Comparison of ENCODE assay signal across 15 mouse cellular contexts in genomic region chr4:96786610-96787009, GRCm38 (mm10). TPM values are rescaled to one million over a fixed set of nuclear protein-coding genes. Genes with fewer than 3 reads are reported as not detected.
DNase-seq lines count a peak whose midpoint lies in the region; ATAC-seq and TF ChIP-seq lines count a peak whose summit lies in the region.
"Had no signal": no experiment of that assay in that cellular context is flagged by ENCODE, and none has a peak within 500 bp of the region (broad histone marks: within the 10 kb centered on the region; RNA-seq: fewer than 3 reads in every experiment).

No protein-coding gene starts in this region.

- TF ChIP-seq POLR2A in testis, adult 2 months (IDR thresholded peaks at IDR 0.05; ENCODE audit: control insufficient read depth, low read depth, low read length): peak; percentile 64; the same call in 1 of the 2 replicates

- H3K9ac ChIP-seq in intestine, embryonic 14.5 days (ENCODE audit: low read length): no peak overlapping the region
- no peak overlapping the region for H3K9ac ChIP-seq in intestine, postnatal 0 days (ENCODE audit: low read depth, low read length)
- no peak overlapping the region for H3K9ac ChIP-seq in limb, embryonic 12.5 days (replicated peaks)
- H3K9ac ChIP-seq in hindbrain, embryonic 16.5 days (ENCODE audit: low read depth, low read length): no peak overlapping the region
- H3K9ac ChIP-seq: hindbrain, embryonic 15.5 days had no signal

- H3K4me2 ChIP-seq in intestine, embryonic 14.5 days (ENCODE audit: low read length): no peak overlapping the region
- H3K4me2 ChIP-seq in intestine, postnatal 0 days (replicated peaks; ENCODE audit: low read depth): no peak overlapping the region
- H3K4me2 ChIP-seq in limb, embryonic 12.5 days: no peak overlapping the region
- H3K4me2 ChIP-seq in hindbrain, embryonic 16.5 days (ENCODE audit: low read length): no peak overlapping the region
- H3K4me2 ChIP-seq: heart, embryonic 11.5 days; hindbrain, embryonic 15.5 days had no signal

- H3K9me3 ChIP-seq in intestine, embryonic 14.5 days (ENCODE audit: control insufficient read depth, low read length): no peaks in the 10 kb centered on the region
- no peaks in the 10 kb centered on the region for H3K9me3 ChIP-seq in intestine, postnatal 0 days (ENCODE audit: control insufficient read depth)
- no peaks in the 10 kb centered on the region for H3K9me3 ChIP-seq in limb, embryonic 12.5 days
- no peaks in the 10 kb centered on the region for H3K9me3 ChIP-seq in hindbrain, embryonic 16.5 days (ENCODE audit: control insufficient read depth, low read length)
- H3K9me3 ChIP-seq: hindbrain, embryonic 15.5 days had no signal

- no peak overlapping the region for H3K4me3 ChIP-seq in intestine, embryonic 14.5 days (ENCODE audit: low read depth, low read length)
- no peak overlapping the region for H3K4me3 ChIP-seq in intestine, postnatal 0 days (ENCODE audit: low read depth, low read length)
- H3K4me3 ChIP-seq in testis, adult 2 months (ENCODE audit: control insufficient read depth, low read depth, low read length): peak overlapping the region; percentile 81
- H3K4me3 ChIP-seq in limb, embryonic 12.5 days (replicated peaks): no peak overlapping the region
- H3K4me3 ChIP-seq in hindbrain, embryonic 16.5 days (ENCODE audit: low read length): no peak overlapping the region
- H3K4me3 ChIP-seq: hindbrain, embryonic 15.5 days; myocyte had no signal

- no peak for TF ChIP-seq CTCF in intestine, postnatal 0 days (IDR thresholded peaks at IDR 0.05; ENCODE audit: low read depth)
- TF ChIP-seq CTCF in testis, adult 2 months (IDR thresholded peaks at IDR 0.05; ENCODE audit: control insufficient read depth, insufficient read depth, insufficient replicate concordance, low read depth, low read length): no peak

- H3K4me1 ChIP-seq in intestine, embryonic 14.5 days (replicated peaks; ENCODE audit: control insufficient read depth, insufficient read depth, low read length): no peaks in the 10 kb centered on the region
- no peaks in the 10 kb centered on the region for H3K4me1 ChIP-seq in intestine, postnatal 0 days (replicated peaks; ENCODE audit: control insufficient read depth, insufficient read depth, low read length)
- H3K4me1 ChIP-seq in testis, adult 2 months (ENCODE audit: control insufficient read depth, insufficient read depth, low read length): peaks cover 4% of the 10 kb centered on the region; the same call in 1 of the 2 replicates
- H3K4me1 ChIP-seq in limb, embryonic 12.5 days (replicated peaks): peaks cover 14% of the 10 kb centered on the region
- H3K4me1 ChIP-seq in hindbrain, embryonic 16.5 days (ENCODE audit: control insufficient read depth, insufficient read depth, low read depth, low read length): no peaks in the 10 kb centered on the region
- H3K4me1 ChIP-seq: hindbrain, embryonic 15.5 days had no signal

- H3K36me3 ChIP-seq in intestine, embryonic 14.5 days (ENCODE audit: control insufficient read depth, insufficient read depth, low read length): no peaks in the 10 kb centered on the region
- no peaks in the 10 kb centered on the region for H3K36me3 ChIP-seq in intestine, postnatal 0 days (ENCODE audit: control insufficient read depth, insufficient read depth)
- no peaks in the 10 kb centered on the region for H3K36me3 ChIP-seq in testis, adult 2 months (ENCODE audit: control insufficient read depth, insufficient read depth, low read length)
- H3K36me3 ChIP-seq in limb, embryonic 12.5 days: no peaks in the 10 kb centered on the region
- H3K36me3 ChIP-seq in hindbrain, embryonic 16.5 days (ENCODE audit: control insufficient read depth, insufficient read depth, low read length): no peaks in the 10 kb centered on the region
- H3K36me3 ChIP-seq: hindbrain, embryonic 15.5 days had no signal

- ATAC-seq in intestine, embryonic 14.5 days (replicated peaks; ENCODE audit: low FRiP score, low TSS enrichment, low read depth): 0 out of 2 replicates have a peak, but pooled peaks have one; percentile 36
- no peak for ATAC-seq in intestine, postnatal 0 days
- peak; percentile 59; the same call in 1 of the 2 replicates for ATAC-seq in limb, embryonic 12.5 days (ENCODE audit: insufficient number of reproducible peaks, insufficient read depth, low FRiP score, low TSS enrichment, low read depth)
- ATAC-seq in hindbrain, embryonic 16.5 days: no peak
- no peak for ATAC-seq in activated CD4-positive, CD25-positive, alpha-beta regulatory T cell, adult 4 months

- no peak for DNase-seq in intestine, embryonic 14.5 days (ENCODE audit: low spot score)
- no peak for DNase-seq in testis, postnatal 10 days (ENCODE audit: low spot score)
- DNase-seq in heart, adult 8-10 months (ENCODE audit: low spot score): no peak
- DNase-seq: adrenal gland, postnatal 25 days; cerebellum, adult 2 months; left cerebral cortex, postnatal 4 days had no signal

- H3K27me3 ChIP-seq in intestine, embryonic 14.5 days (replicated peaks; ENCODE audit: control insufficient read depth, insufficient read depth, low read length): no peaks in the 10 kb centered on the region
- no peaks in the 10 kb centered on the region for H3K27me3 ChIP-seq in intestine, postnatal 0 days (replicated peaks; ENCODE audit: control insufficient read depth, insufficient read depth, low read length)
- no peaks in the 10 kb centered on the region for H3K27me3 ChIP-seq in testis, adult 2 months (ENCODE audit: control insufficient read depth, insufficient read depth, low read length)
- H3K27me3 ChIP-seq in limb, embryonic 12.5 days: no peaks in the 10 kb centered on the region
- H3K27me3 ChIP-seq in hindbrain, embryonic 16.5 days (replicated peaks; ENCODE audit: control insufficient read depth, insufficient read depth, low read length): no peaks in the 10 kb centered on the region
- H3K27me3 ChIP-seq: hindbrain, embryonic 15.5 days had no signal

- H3K27ac ChIP-seq in intestine, embryonic 14.5 days (ENCODE audit: low read depth): no peak overlapping the region
- no peak overlapping the region for H3K27ac ChIP-seq in intestine, postnatal 0 days (ENCODE audit: low read depth, low read length)
- no peak overlapping the region for H3K27ac ChIP-seq in testis, adult 2 months (ENCODE audit: control insufficient read depth, insufficient read depth, low read depth, low read length)
- no peak overlapping the region for H3K27ac ChIP-seq in limb, embryonic 12.5 days
- no peak overlapping the region for H3K27ac ChIP-seq in hindbrain, embryonic 16.5 days (ENCODE audit: low read depth, low read length)
- H3K27ac ChIP-seq: hindbrain, embryonic 15.5 days had no signal

- WGBS in intestine, embryonic 14.5 days: 18% methylated on average over 7 of the region's 7 CpGs
- 16% methylated on average over 7 of the region's 7 CpGs for WGBS in intestine, postnatal 0 days
- 12% methylated on average over 7 of the region's 7 CpGs for WGBS in limb, embryonic 12.5 days
- WGBS in hindbrain, embryonic 16.5 days: 32% methylated on average over 7 of the region's 7 CpGs

RNA-seq across cellular contexts. Expression of gene Gm12695, which starts 1.6 kb away (rescaled TPM):
- not detected in 2 replicates for polyA plus RNA-seq in intestine, embryonic 14.5 days (2014; fragmentation: Nextera tagmentation; extraction: Ambion mirVana)
- not detected in 2 replicates for polyA plus RNA-seq in intestine, postnatal 0 days (2015; fragmentation: Nextera tagmentation; extraction: Ambion mirVana)
- 2.6 TPM in 2 replicates for polyA plus RNA-seq in testis, adult 2 months (2012; rRNA removed)
- polyA plus RNA-seq in limb, embryonic 12.5 days (2016; fragmentation: Nextera tagmentation; extraction: Ambion mirVana): not detected in 2 replicates
- not detected for total RNA-seq in heart, adult 8-10 months (2022)
- polyA plus RNA-seq in hindbrain, embryonic 16.5 days (2015; fragmentation: Nextera tagmentation; extraction: Ambion mirVana): not detected in 2 replicates
- not detected for polyA plus RNA-seq in activated CD4-positive, CD25-positive, alpha-beta regulatory T cell, adult 4 months (2017; shearing (Covaris generic))
- total RNA-seq: adrenal gland, postnatal 25 days; gastrocnemius, adult 18-20 months had no signal
- polyA plus RNA-seq: cerebellum, adult 2 months; heart, embryonic 11.5 days; hindbrain, embryonic 15.5 days; myocyte had no signal

Comparison
In these comparisons a context has a peak if more than half of its experiments do, and no peak if none do; other contexts are left out.
1. ATAC-seq: peak in intestine, embryonic 14.5 days (single experiment) and limb, embryonic 12.5 days (single experiment); none in intestine, postnatal 0 days (single experiment), hindbrain, embryonic 16.5 days (single experiment) and activated CD4-positive, CD25-positive, alpha-beta regulatory T cell, adult 4 months (single experiment).